Mouse (Mus musculus): ENCODE measurements around the gene Ms4a5.

GRCm38 (mm10) chr19:11283773-11284172 is at the start of gene Ms4a5:
- TF ChIP-seq CTCF (IDR thresholded peaks at IDR 0.05; ENCODE audit: control insufficient read depth, insufficient read depth, insufficient read length), result no peak
- TF ChIP-seq MYOG (IDR thresholded peaks at IDR 0.05; ENCODE audit: control insufficient read depth, extremely low read depth, insufficient read length), result no peak
- no peak for TF ChIP-seq MAX (IDR thresholded peaks at IDR 0.05)
- TF ChIP-seq USF1 (IDR thresholded peaks at IDR 0.05; ENCODE audit: low read depth), result no peak
- TF ChIP-seq MYOD1 (IDR thresholded peaks at IDR 0.05; ENCODE audit: control insufficient read depth, insufficient read length, low read depth), result no peak
- TF ChIP-seq CEBPB (IDR thresholded peaks at IDR 0.05; ENCODE audit: low read depth), result no peak

Measured in C2C12 (cell line).